Comparison of ENCODE assay signal across 24 mouse cellular contexts in genomic region chr19:12685231-12685630, GRCm38 (mm10). TPM values are rescaled to one million over a fixed set of nuclear protein-coding genes. Genes with fewer than 3 reads are reported as not detected.
"Had no signal": no experiment of that assay in that cellular context is flagged by ENCODE, and none has a peak within 500 bp of the region (broad histone marks: within the 10 kb centered on the region; RNA-seq: fewer than 3 reads in every experiment).

No protein-coding gene starts in this region.

- DNase-seq: retina, postnatal 1 day; right cerebral cortex, adult 18-20 months; right cerebral cortex, postnatal 14 days; right cerebral cortex, postnatal 25 days; right cerebral cortex, postnatal 4 days; spleen, adult 18-20 months; thymus, adult 18-20 months; thymus, adult 2 months; thymus, postnatal 14 days; thymus, postnatal 25 days; thymus, postnatal 36 days; thymus, postnatal 4 days had no signal

- H3K4me3 ChIP-seq: neural tube, embryonic 13.5 days; neural tube, embryonic 15.5 days; stomach, embryonic 15.5 days had no signal

- H3K27ac ChIP-seq: neural tube, embryonic 13.5 days; neural tube, embryonic 15.5 days; stomach, embryonic 15.5 days; stomach, postnatal 0 days had no signal

- H3K4me1 ChIP-seq: neural tube, embryonic 13.5 days; neural tube, embryonic 15.5 days; stomach, embryonic 15.5 days had no signal

- H3K36me3 ChIP-seq: neural tube, embryonic 13.5 days; neural tube, embryonic 15.5 days; stomach, embryonic 15.5 days had no signal

- H3K27me3 ChIP-seq: neural tube, embryonic 13.5 days; neural tube, embryonic 15.5 days; stomach, embryonic 15.5 days had no signal

RNA-seq across cellular contexts. Expression of gene Olfr1443, which starts 7.3 kb away (rescaled TPM):
- polyA plus RNA-seq: neural tube, embryonic 13.5 days; neural tube, embryonic 14.5 days; neural tube, embryonic 15.5 days; small intestine, adult 2 months; spleen, adult 2 months; stomach, embryonic 14.5 days; stomach, embryonic 15.5 days; stomach, embryonic 16.5 days; stomach, postnatal 0 days; testis, adult 2 months; thymus, adult 2 months; thymus, postnatal 0 days; urinary bladder, adult 2 months had no signal

RNA-seq across cellular contexts. Expression of gene Keg1, which starts 10.4 kb away (rescaled TPM):
- polyA plus RNA-seq: neural tube, embryonic 13.5 days; neural tube, embryonic 14.5 days; neural tube, embryonic 15.5 days; small intestine, adult 2 months; stomach, embryonic 14.5 days; stomach, postnatal 0 days; testis, adult 2 months; thymus, postnatal 0 days; urinary bladder, adult 2 months had no signal

RNA-seq across cellular contexts. Expression of gene Olfr1442, which starts 15.0 kb away (rescaled TPM):
- polyA plus RNA-seq: neural tube, embryonic 13.5 days; neural tube, embryonic 14.5 days; neural tube, embryonic 15.5 days; small intestine, adult 2 months; spleen, adult 2 months; stomach, embryonic 14.5 days; stomach, embryonic 15.5 days; stomach, embryonic 16.5 days; stomach, postnatal 0 days; testis, adult 2 months; thymus, adult 2 months; thymus, postnatal 0 days; urinary bladder, adult 2 months had no signal

RNA-seq across cellular contexts. Expression of gene Glyat, which starts 52.1 kb away (rescaled TPM):
- polyA plus RNA-seq: neural tube, embryonic 13.5 days; neural tube, embryonic 14.5 days; small intestine, adult 2 months; spleen, adult 2 months; stomach, embryonic 14.5 days; stomach, embryonic 15.5 days; stomach, postnatal 0 days; testis, adult 2 months; thymus, adult 2 months had no signal
